Mouse (Mus musculus) spleen, adult 2 months (tissue): Measurements from ENCODE around the gene Serpinb9c.

Experiments used
- CTCF ChIP-seq: fragments of 200-500 bp; IDR thresholded peaks from 2 replicates; pipeline ENCODE4 v1.5.1; 2011; ENCODE audit warnings: mild to moderate bottlenecking, inconsistent platforms; ENCODE audit not compliant: insufficient read depth, insufficient read length, insufficient replicate concordance; ENCODE audit errors: extremely low read depth
- POLR2A ChIP-seq: fragments of 200-500 bp; IDR thresholded peaks from 2 replicates; pipeline ENCODE4 v1.6.1; 2011; ENCODE audit warnings: low read depth, low read length, inconsistent platforms

- TF ChIP-seq POLR2A: no peak
- no peak for TF ChIP-seq CTCF
These were observed 21.8 kb downstream of the Serpinb9c start for GRCm38 (mm10) chr13:33137717-33138116.
